Mouse (Mus musculus) layer of hippocampus, adult 9-11 months (tissue): Measurements from ENCODE around the gene Tmem52.

Experiments
- DNase-seq: peaks from one replicate; pipeline ENCODE4 v3.0.0; 2022

Tmem52 gene

GRCm38 (mm10) chr4:155517948-155518517 is 49.1 kb downstream of the Tmem52 start:
- no peak for DNase-seq
